Mouse (Mus musculus): ENCODE results near the gene Rab1a. TPM values are rescaled to one million over a fixed set of nuclear protein-coding genes. Genes with fewer than 3 reads are reported as not detected.
A peak's percentile ranks its signal among the peaks of the same experiment; 100 is the strongest.

Rab1a gene
- polyA plus RNA-seq, 1 experiment from 2014 or later = 762 TPM

DNA sequence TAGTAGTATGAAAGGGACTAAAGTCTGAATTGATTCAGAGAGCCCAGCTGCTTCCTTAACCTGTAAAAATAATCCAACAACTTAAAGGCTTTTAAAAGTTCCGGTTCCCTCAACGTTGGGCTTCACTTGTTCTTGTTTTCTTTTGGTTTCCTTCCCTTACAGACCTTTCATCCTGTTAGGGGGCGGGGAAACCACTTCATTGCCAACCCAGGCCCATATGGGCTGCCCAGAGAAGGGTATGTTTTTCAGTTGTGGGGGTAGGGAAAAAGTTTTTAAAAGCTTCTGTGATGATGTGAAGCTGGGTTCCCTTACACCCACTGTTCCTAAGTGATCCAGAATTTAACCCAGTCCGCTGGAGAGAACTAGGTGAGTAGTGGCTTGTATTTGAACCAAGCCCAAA lies 47.0 kb downstream of the Rab1a start:
- Histone ChIP-seq H3K4me1 (replicated peaks; ENCODE audit: control insufficient read depth, insufficient read depth, low read length) (0 out of 2 replicates have a peak, but pooled peaks cover 2% of the 10 kb centered on the region), H3K36me3 (ENCODE audit: control insufficient read depth, insufficient read depth) (peaks cover 8% of the 10 kb centered on the region; the same call in 1 of the 2 replicates), H3K27me3 (replicated peaks; ENCODE audit: control insufficient read depth, insufficient read depth, low read length) (no peaks in the 10 kb centered on the region), H3K27ac (ENCODE audit: low read depth, low read length) (no peak overlapping the region), H3K4me3 (ENCODE audit: low read depth, low read length) (peak overlapping the region; percentile 94), H3K9me3 (ENCODE audit: control insufficient read depth) (no peaks in the 10 kb centered on the region), H3K4me2 (replicated peaks; ENCODE audit: low read depth) (peak overlapping the region; percentile 89), H3K9ac (ENCODE audit: low read depth, low read length) (no peak overlapping the region)
- no peak for ATAC-seq
- WGBS = 20% methylated on average over 4 of the region's 4 CpGs
- no peak for TF ChIP-seq CTCF (IDR thresholded peaks at IDR 0.05; ENCODE audit: low read depth)

DNA sequence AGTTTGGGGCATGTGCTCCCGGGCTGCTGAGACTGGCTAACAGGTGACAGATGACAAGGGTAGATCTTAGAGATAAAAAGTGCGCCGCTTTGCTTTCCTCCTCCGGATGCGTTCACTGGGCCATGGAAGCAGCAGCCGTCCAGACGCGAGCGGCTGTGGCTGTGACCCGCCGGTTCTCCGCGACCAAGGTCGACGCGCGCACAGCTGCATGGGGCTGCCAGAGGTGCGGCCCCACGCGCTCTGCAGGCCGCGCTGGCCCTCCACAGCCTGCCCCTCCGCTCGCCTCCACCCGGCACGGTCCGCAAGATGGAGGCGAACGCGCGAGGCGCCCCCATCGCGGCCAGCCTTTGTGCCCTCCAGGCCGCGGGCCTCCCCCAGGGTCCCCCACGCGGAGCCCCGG lies 47.6 kb downstream of the Rab1a start:
- Histone ChIP-seq H3K4me1 (replicated peaks; ENCODE audit: control insufficient read depth, insufficient read depth, low read length) (0 out of 2 replicates have a peak, but pooled peaks cover 2% of the 10 kb centered on the region), H3K4me2 (replicated peaks; ENCODE audit: low read depth) (peak overlapping the region; percentile 89), H3K4me3 (ENCODE audit: low read depth, low read length) (peak overlapping the region; percentile 94), H3K36me3 (ENCODE audit: control insufficient read depth, insufficient read depth) (peaks cover 8% of the 10 kb centered on the region; the same call in 1 of the 2 replicates), H3K27ac (ENCODE audit: low read depth, low read length) (peak overlapping the region; percentile 82), H3K9ac (ENCODE audit: low read depth, low read length) (peak overlapping the region; percentile 86), H3K9me3 (ENCODE audit: control insufficient read depth) (no peaks in the 10 kb centered on the region), H3K27me3 (replicated peaks; ENCODE audit: control insufficient read depth, insufficient read depth, low read length) (no peaks in the 10 kb centered on the region)
- no peak for TF ChIP-seq CTCF (IDR thresholded peaks at IDR 0.05; ENCODE audit: low read depth)
- ATAC-seq = peak; percentile 70
- WGBS = 0% methylated on average over 37 of the region's 39 CpGs

DNA sequence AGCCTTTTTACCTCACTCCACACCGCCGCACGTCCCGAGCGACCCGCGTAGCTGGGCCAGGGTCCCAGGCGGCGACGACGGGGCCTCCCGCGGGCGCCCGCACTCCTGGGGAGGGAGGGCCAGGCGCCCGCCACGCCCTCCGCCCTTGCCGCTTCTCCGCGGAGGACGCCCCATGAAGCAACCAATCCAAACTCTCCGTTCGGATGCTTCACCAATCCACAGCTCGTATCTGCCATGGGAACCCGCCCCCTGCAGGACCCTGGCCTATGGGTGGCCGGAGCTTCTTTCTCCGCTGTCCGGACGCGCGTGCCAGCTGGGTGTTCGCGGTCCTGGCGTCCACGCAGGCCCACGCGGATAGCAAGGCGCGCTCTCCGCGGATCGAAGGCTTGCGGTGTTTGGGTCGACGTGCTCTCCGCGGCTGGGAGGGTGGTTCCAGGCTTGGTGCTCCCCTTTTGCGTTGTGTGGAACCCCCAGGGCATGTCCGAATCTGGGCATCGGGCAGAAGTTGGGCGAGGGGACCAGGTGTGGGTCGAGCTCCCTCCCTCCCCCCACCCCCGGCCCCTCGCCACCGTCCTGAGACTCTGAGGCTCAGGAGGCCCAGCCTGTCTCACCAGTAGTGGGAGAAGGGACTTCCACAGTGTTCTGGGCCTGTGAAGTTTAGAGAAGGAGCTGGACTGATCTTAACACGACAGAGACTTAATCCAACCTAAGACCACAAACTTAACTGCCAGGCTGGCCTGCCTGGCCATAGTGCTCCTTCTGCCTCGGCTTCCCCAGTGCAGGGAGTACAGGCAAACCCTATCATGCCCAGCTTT lies 48.3 kb downstream of the Rab1a start, which contains the start of gene Cep68:
TSS of gene Cep68 (minus strand) at position 134 of the 815 bp plus-strand sequence.
- H3K36me3 ChIP-seq (ENCODE audit: control insufficient read depth, insufficient read depth) = peaks cover 5% of the 10 kb centered on the region; the same call in 1 of the 2 replicates
- peak; percentile 98 for ATAC-seq
- H3K4me1 ChIP-seq (replicated peaks; ENCODE audit: control insufficient read depth, insufficient read depth, low read length) = 0 out of 2 replicates have a peak, but pooled peaks cover 2% of the 10 kb centered on the region
- H3K27ac ChIP-seq (ENCODE audit: low read depth, low read length) = peak within 1 kb of the TSS; percentile 82
- H3K27me3 ChIP-seq (replicated peaks; ENCODE audit: control insufficient read depth, insufficient read depth, low read length) = no peaks in the 10 kb centered on the region
- no peaks in the 10 kb centered on the region for H3K9me3 ChIP-seq (ENCODE audit: control insufficient read depth)
- H3K4me2 ChIP-seq (replicated peaks; ENCODE audit: low read depth) = peak within 1 kb of the TSS; percentile 89
- H3K9ac ChIP-seq (ENCODE audit: low read depth, low read length) = peak within 1 kb of the TSS; percentile 86
- 0 out of 2 replicates have a peak, but pooled peaks have one; percentile 30 for TF ChIP-seq CTCF (IDR thresholded peaks at IDR 0.05; ENCODE audit: low read depth)
- H3K4me3 ChIP-seq (ENCODE audit: low read depth, low read length) = peak within 1 kb of the TSS; percentile 94
- WGBS = under 1% methylated on average over 58 of the region's 59 CpGs

DNA sequence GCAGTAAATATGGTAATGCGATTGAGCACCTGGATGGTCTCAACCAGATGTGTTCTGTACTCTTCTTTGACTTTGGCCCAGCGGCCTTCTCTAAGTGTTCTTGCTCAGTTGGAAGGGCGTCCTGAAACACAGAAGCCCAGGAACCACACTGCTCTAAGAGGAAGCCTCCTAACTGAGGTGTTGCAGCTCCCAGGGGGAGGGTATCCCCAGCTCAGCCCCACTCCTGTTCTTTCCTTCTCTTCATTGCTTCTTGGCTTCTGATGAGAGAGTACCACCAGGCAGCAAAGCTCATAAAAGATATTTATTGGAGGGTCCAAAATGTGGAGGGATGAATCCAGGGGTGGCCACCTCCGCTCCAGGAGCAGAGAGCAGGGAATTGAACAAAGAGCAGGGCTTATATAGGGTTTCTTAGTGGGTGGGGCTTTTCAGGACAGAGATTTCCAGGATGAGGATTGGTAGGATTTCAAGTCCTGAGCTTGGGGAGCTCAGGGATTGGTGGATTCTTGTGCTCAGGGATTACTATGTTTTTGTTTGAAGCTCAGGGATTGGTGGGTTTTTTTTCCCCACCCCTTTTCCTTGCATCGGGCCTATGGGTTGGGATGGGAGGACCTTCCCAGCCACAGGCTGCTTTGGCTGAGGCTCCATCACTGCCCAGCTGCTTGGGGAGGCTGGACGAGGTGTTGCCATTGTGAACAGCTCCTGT lies 49.4 kb downstream of the Rab1a start:
- no peak overlapping the region for H3K4me3 ChIP-seq (ENCODE audit: low read depth, low read length)
- ATAC-seq = no peak
- H3K4me1 ChIP-seq (replicated peaks; ENCODE audit: control insufficient read depth, insufficient read depth, low read length) = 0 out of 2 replicates have a peak, but pooled peaks cover 2% of the 10 kb centered on the region
- H3K4me2 ChIP-seq (replicated peaks; ENCODE audit: low read depth) = no peak overlapping the region
- no peaks in the 10 kb centered on the region for H3K27me3 ChIP-seq (replicated peaks; ENCODE audit: control insufficient read depth, insufficient read depth, low read length)
- no peaks in the 10 kb centered on the region for H3K9me3 ChIP-seq (ENCODE audit: control insufficient read depth)
- H3K36me3 ChIP-seq (ENCODE audit: control insufficient read depth, insufficient read depth) = no peaks in the 10 kb centered on the region
- H3K9ac ChIP-seq (ENCODE audit: low read depth, low read length) = no peak overlapping the region
- H3K27ac ChIP-seq (ENCODE audit: low read depth, low read length) = no peak overlapping the region
- WGBS = 84% methylated on average over 6 of the region's 6 CpGs
- no peak for TF ChIP-seq CTCF (IDR thresholded peaks at IDR 0.05; ENCODE audit: low read depth)

DNA sequence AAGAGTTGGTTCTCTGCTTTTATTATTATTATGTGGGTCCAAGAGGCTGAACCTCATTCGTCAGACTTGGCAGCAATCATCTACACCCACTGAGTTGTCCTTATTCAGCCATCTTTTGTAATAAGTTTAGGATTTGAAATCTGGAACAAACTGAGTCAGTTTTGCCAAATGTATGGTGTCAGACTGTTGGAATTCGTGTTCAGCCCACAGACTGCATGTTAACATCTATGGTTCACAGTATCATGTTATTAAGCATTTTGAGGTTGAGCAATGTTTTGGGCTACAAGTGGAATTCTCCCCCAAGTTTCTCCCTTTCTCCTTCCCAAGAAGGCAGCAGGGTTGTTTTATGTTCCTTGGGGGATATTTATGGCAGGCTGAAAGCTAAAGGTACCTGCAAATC lies 51.9 kb downstream of the Rab1a start:
- Histone ChIP-seq H3K27ac (ENCODE audit: low read depth, low read length) (no peak overlapping the region), H3K27me3 (replicated peaks; ENCODE audit: control insufficient read depth, insufficient read depth, low read length) (no peaks in the 10 kb centered on the region), H3K4me3 (ENCODE audit: low read depth, low read length) (no peak overlapping the region), H3K4me2 (replicated peaks; ENCODE audit: low read depth) (no peak overlapping the region), H3K9ac (ENCODE audit: low read depth, low read length) (no peak overlapping the region), H3K4me1 (replicated peaks; ENCODE audit: control insufficient read depth, insufficient read depth, low read length) (0 out of 2 replicates have a peak, but pooled peaks cover under 1% of the 10 kb centered on the region), H3K36me3 (ENCODE audit: control insufficient read depth, insufficient read depth) (no peaks in the 10 kb centered on the region), H3K9me3 (ENCODE audit: control insufficient read depth) (no peaks in the 10 kb centered on the region)
- 69% methylated on average over 2 of the region's 2 CpGs for WGBS
- no peak for TF ChIP-seq CTCF (IDR thresholded peaks at IDR 0.05; ENCODE audit: low read depth)
- no peak for ATAC-seq

DNA sequence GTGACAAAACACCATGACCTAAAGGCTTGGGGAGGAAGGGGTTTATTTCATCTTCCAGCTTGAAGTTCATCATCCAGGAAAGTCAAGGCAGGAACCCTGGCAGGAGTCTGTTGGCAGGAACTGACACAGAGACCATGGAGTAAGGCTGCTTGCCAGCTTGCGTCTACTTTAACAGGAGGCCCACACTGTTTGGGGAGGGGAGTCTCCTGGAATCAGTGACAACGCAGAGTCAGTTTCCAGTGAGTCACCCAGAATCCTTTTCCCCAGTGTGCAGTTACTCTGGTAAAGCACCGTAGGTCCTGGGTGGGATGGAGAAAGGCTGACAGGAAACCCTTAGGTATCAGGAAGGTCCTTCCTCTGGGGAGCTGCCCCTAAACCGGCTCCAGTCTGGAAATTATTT lies 53.6 kb downstream of the Rab1a start:
- TF ChIP-seq CTCF (IDR thresholded peaks at IDR 0.05; ENCODE audit: low read depth) = no peak
- Histone ChIP-seq H3K9me3 (ENCODE audit: control insufficient read depth) (no peaks in the 10 kb centered on the region), H3K36me3 (ENCODE audit: control insufficient read depth, insufficient read depth) (no peaks in the 10 kb centered on the region), H3K4me1 (replicated peaks; ENCODE audit: control insufficient read depth, insufficient read depth, low read length) (no peaks in the 10 kb centered on the region), H3K4me3 (ENCODE audit: low read depth, low read length) (no peak overlapping the region), H3K27ac (ENCODE audit: low read depth, low read length) (no peak overlapping the region), H3K9ac (ENCODE audit: low read depth, low read length) (no peak overlapping the region), H3K4me2 (replicated peaks; ENCODE audit: low read depth) (no peak overlapping the region), H3K27me3 (replicated peaks; ENCODE audit: control insufficient read depth, insufficient read depth, low read length) (no peaks in the 10 kb centered on the region)
- no peak for ATAC-seq
- 77% methylated on average over 4 of the region's 4 CpGs for WGBS
